Mouse (Mus musculus) liver, postnatal 0 days (tissue): ENCODE measurements around the gene Hes3.

Experiments used
- CTCF ChIP-seq: sonication (generic); IDR thresholded peaks from 2 replicates; pipeline ENCODE4 v1.5.1; 2016; ENCODE audit warnings: antibody characterized with exemption, low read depth
- EP300 ChIP-seq: IDR thresholded peaks from 2 replicates; pipeline ENCODE4 v1.6.1; 2016; ENCODE audit warnings: antibody characterized with exemption, low read depth, mild to moderate bottlenecking

DNA sequence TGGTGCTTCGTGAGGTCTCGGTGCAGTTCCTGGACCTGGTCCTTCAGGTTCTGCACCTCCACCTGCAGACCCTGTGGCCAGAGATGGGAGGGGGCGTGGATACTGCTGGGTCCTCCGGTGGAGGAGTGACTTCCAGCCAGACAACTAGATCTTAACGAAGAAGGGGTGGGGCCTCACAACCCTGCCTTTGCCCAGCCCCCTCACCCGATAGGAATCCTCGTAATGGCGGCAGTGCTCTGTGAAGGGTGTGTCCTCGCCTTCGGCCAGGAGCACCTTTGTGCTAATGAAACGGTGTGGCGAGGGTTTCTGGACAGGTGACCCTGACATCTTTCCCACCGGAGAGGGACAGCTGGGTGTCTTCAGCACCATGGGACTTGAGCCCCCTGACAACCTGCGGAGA is 20.7 kb upstream of the Hes3 start:
- TF ChIP-seq CTCF = no peak
- no peak for TF ChIP-seq EP300
